Mouse (Mus musculus) heart, adult 2 months (tissue): Measurements from ENCODE around the gene Klhl26.

Experiments
- CTCF ChIP-seq: fragments of 200-600 bp; IDR thresholded peaks from 2 replicates; pipeline ENCODE4 v1.8.1; 2022; ENCODE audit warnings: antibody characterized with exemption, mild to moderate bottlenecking, moderate library complexity
- EP300 ChIP-seq: fragments of 200-500 bp; IDR thresholded peaks from 2 replicates; pipeline ENCODE4 v1.6.1; 2011; ENCODE audit warnings: low read depth, low read length, control low read depth; ENCODE audit not compliant: insufficient read depth

- no peak for TF ChIP-seq CTCF
- no peak for TF ChIP-seq EP300
Observed at GRCm38 (mm10) chr8:70464162-70464561, 12.6 kb downstream of the Klhl26 start.
